Mouse (Mus musculus) neural tube, embryonic 14.5 days (tissue): ENCODE data around the gene Thy1. TPM values are rescaled to one million over a fixed set of nuclear protein-coding genes. Genes with fewer than 3 reads are reported as not detected.

Experiments
- ATAC-seq: fragments of 200-750 bp; cut with Nextera tagmentation; 2 replicates; pipeline ENCODE4 v1.8.0; 2017; ENCODE audit warnings: low read depth, mild to moderate bottlenecking, moderate TSS enrichment, moderate library complexity
- H3K27ac ChIP-seq: fragments of 300-500 bp; sonication (generic); 2 replicates; pipeline ENCODE4 v1.5.1; 2014; ENCODE audit warnings: low read depth, mild to moderate bottlenecking, control low read depth, low read length, moderate library complexity, mixed read lengths
- H3K27me3 ChIP-seq: fragments of 300-500 bp; sonication (generic); 2 replicates; pipeline ENCODE4 v1.6.1; 2014; ENCODE audit warnings: low read length; ENCODE audit not compliant: control insufficient read depth, insufficient read depth
- H3K36me3 ChIP-seq: fragments of 300-500 bp; sonication (generic); 2 replicates; pipeline ENCODE4 v1.6.1; 2014; ENCODE audit warnings: low read length, mixed read lengths; ENCODE audit not compliant: control insufficient read depth, insufficient read depth
- H3K4me1 ChIP-seq: fragments of 300-500 bp; sonication (generic); 2 replicates; pipeline ENCODE4 v1.6.1; 2014; ENCODE audit warnings: low read length; ENCODE audit not compliant: control insufficient read depth, insufficient read depth
- H3K4me2 ChIP-seq: fragments of 300-500 bp; sonication (generic); 2 replicates; pipeline ENCODE4 v1.6.1; 2014; ENCODE audit warnings: mild to moderate bottlenecking, low read depth, low read length, control low read depth
- H3K4me3 ChIP-seq: fragments of 300-500 bp; sonication (generic); 2 replicates; pipeline ENCODE4 v1.5.1; 2014; ENCODE audit warnings: low read depth, low read length, control low read depth, mixed read lengths
- H3K9ac ChIP-seq: fragments of 300-500 bp; sonication (generic); replicated peaks from 2 replicates; pipeline ENCODE4 v1.6.1; 2014; ENCODE audit warnings: low read depth, mild to moderate bottlenecking, control low read depth, low read length, mixed read lengths
- H3K9me3 ChIP-seq: fragments of 300-500 bp; sonication (generic); 2 replicates; pipeline ENCODE4 v1.6.1; 2016; ENCODE audit warnings: low read length; ENCODE audit not compliant: control insufficient read depth
- WGBS: fragments of 180-500 bp; shearing (Covaris S2); extraction: QIAGEN DNeasy Blood & Tissue Kit; methylation state at CpG from one replicate; pipeline ENCODE4 v1.1.7; 2014; 5-methylcytosine and 5-hydroxymethylcytosine counted together
- polyA plus RNA-seq: library from polyadenylated mRNA; unstranded; fragments of >200 nt; fragmentation: Nextera tagmentation; extraction: Ambion mirVana; gene quantifications from 2 replicates; pipeline ENCODE4 v1.2.1, GENCODE M21; 2014

Gene Thy1
- polyA plus RNA-seq, 1 experiment from 2014 or later: 11.6 TPM

- Histone ChIP-seq H3K4me1 (peaks cover 4% of the 10 kb centered on the region), H3K9ac (0 out of 2 replicates have a peak overlapping the region, but pooled peaks have one; percentile 8), H3K27me3 (no peaks in the 10 kb centered on the region), H3K4me2 (peak overlapping the region; percentile 30; the same call in 1 of the 2 replicates), H3K4me3 (0 out of 2 replicates have a peak overlapping the region, but pooled peaks have one; percentile 3), H3K27ac (no peak overlapping the region), H3K9me3 (no peaks in the 10 kb centered on the region), H3K36me3 (no peaks in the 10 kb centered on the region)
- 24% methylated on average over 24 of the region's 24 CpGs for WGBS
- 0 out of 2 replicates have a peak, but pooled peaks have one; percentile 42 for ATAC-seq
Measured at GRCm38 (mm10) chr9:44093612-44094503, 50.7 kb downstream of the Thy1 start.

GRCm38 (mm10) chr9:44094737-44095136, 51.6 kb downstream of the Thy1 start:
- H3K27me3 ChIP-seq: no peaks in the 10 kb centered on the region

GRCm38 (mm10) chr9:44095781-44096180, 52.6 kb downstream of the Thy1 start:
- ATAC-seq: no peak
- WGBS: 87% methylated on average over 9 of the region's 9 CpGs
- no peaks in the 10 kb centered on the region for H3K27me3 ChIP-seq
- no peaks in the 10 kb centered on the region for H3K36me3 ChIP-seq
- H3K4me3 ChIP-seq: no peak overlapping the region
- no peak overlapping the region for H3K9ac ChIP-seq
- H3K4me1 ChIP-seq: peaks cover 4% of the 10 kb centered on the region
- no peak overlapping the region for H3K27ac ChIP-seq
- no peaks in the 10 kb centered on the region for H3K9me3 ChIP-seq
- H3K4me2 ChIP-seq: no peak overlapping the region

More at GRCm38 (mm10) chr9:44094737-44095136, 51.6 kb downstream of the Thy1 start:
- Histone ChIP-seq H3K4me1 (peaks cover 4% of the 10 kb centered on the region), H3K36me3 (no peaks in the 10 kb centered on the region), H3K9me3 (no peaks in the 10 kb centered on the region), H3K4me2 (no peak overlapping the region), H3K27ac (no peak overlapping the region), H3K4me3 (no peak overlapping the region), H3K9ac (no peak overlapping the region)
- 85% methylated on average over 3 of the region's 3 CpGs for WGBS
- no peak for ATAC-seq

- WGBS: 23% methylated on average over 9 of the region's 9 CpGs
- ATAC-seq: peak; percentile 74
- no peak overlapping the region for H3K9ac ChIP-seq
- no peaks in the 10 kb centered on the region for H3K9me3 ChIP-seq
- H3K27ac ChIP-seq: peak overlapping the region; percentile 28; the same call in 1 of the 2 replicates
- H3K36me3 ChIP-seq: no peaks in the 10 kb centered on the region
- no peak overlapping the region for H3K4me3 ChIP-seq
- H3K4me1 ChIP-seq: peaks cover 4% of the 10 kb centered on the region
- no peak overlapping the region for H3K4me2 ChIP-seq
- no peaks in the 10 kb centered on the region for H3K27me3 ChIP-seq
Measured at GRCm38 (mm10) chr9:44096536-44096935, 53.4 kb downstream of the Thy1 start.

Other genes starting within 250 kb of the Thy1 start
- 9.4 and 11.7 TPM in 2 replicates for gene Usp2, start 23.6 kb downstream of the Thy1 start, polyA plus RNA-seq
- not detected in 2 replicates for gene Mfrp, start 58.3 kb downstream of the Thy1 start, polyA plus RNA-seq
- 6.7 and 8.0 TPM in 2 replicates for gene C1qtnf5, start 63.9 kb downstream of the Thy1 start, polyA plus RNA-seq
- gene Gm49380, start 70.1 kb downstream of the Thy1 start, polyA plus RNA-seq: 0.08 and 0.10 TPM in 2 replicates
- 28.9 and 32.6 TPM in 2 replicates for gene Rnf26, start 70.1 kb downstream of the Thy1 start, polyA plus RNA-seq
- 9.0 and 23.0 TPM in 2 replicates for gene Mcam, start 91.1 kb downstream of the Thy1 start, polyA plus RNA-seq
- gene Cbl, start 190.7 kb downstream of the Thy1 start, polyA plus RNA-seq: 19.7 and 22.6 TPM in 2 replicates
- gene Ccdc153, start 197.3 kb downstream of the Thy1 start, polyA plus RNA-seq: not detected in 2 replicates
- gene Pdzd3, start 208.1 kb downstream of the Thy1 start, polyA plus RNA-seq: 0.12 and 0.23 TPM in 2 replicates
- 3.7 and 4.5 TPM in 2 replicates for gene Nlrx1, start 225.2 kb downstream of the Thy1 start, polyA plus RNA-seq
- 21.4 and 25.0 TPM in 2 replicates for gene Abcg4, start 245.2 kb downstream of the Thy1 start, polyA plus RNA-seq